Mouse (Mus musculus): Measurements from ENCODE around the gene C1qb. TPM values are rescaled to one million over a fixed set of nuclear protein-coding genes. Genes with fewer than 3 reads are reported as not detected.

The C1qb gene
- polyA plus RNA-seq, 1 experiment from 2014 or later: 20.4 TPM

DNA sequence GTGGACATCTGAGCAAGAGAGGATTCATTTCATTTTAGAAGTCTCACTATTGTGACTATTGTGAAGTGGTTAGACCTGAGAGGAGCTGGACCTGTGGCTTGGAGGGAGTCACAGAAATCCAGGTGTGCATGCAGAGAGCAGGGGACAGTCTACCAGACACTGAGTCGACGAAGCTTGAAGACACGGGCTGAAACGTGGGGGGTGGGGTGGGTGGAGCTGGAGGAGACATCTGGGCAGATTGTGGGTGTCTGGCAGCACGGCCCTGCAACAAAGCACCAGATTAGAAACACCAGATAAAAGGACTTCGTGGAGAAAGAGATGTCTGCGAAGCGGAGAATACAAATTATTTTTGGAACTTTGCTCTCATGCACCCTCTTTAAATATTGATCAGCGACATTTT is 22.5 kb downstream of the C1qb start:
- ATAC-seq: no peak
- Histone ChIP-seq H3K9ac (no peak overlapping the region), H3K4me2 (no peak overlapping the region), H3K36me3 (ENCODE audit: poor library complexity, severe bottlenecking) (no peaks in the 10 kb centered on the region), H3K4me1 (peaks cover 56% of the 10 kb centered on the region), H3K27me3 (peaks cover 3% of the 10 kb centered on the region; the same call in 1 of the 2 replicates), H3K27ac (no peak overlapping the region), H3K4me3 (no peak overlapping the region), H3K9me3 (replicated peaks) (no peaks in the 10 kb centered on the region)
- WGBS: 41% methylated on average over 9 of the region's 9 CpGs

- peak overlapping the region; percentile 70 for H3K27ac ChIP-seq
- H3K4me3 ChIP-seq: no peak overlapping the region
- no peak overlapping the region for H3K9ac ChIP-seq
- no peaks in the 10 kb centered on the region for H3K9me3 ChIP-seq (replicated peaks)
- ATAC-seq: no peak
- H3K36me3 ChIP-seq (ENCODE audit: poor library complexity, severe bottlenecking): no peaks in the 10 kb centered on the region
- peaks cover 3% of the 10 kb centered on the region; the same call in 1 of the 2 replicates for H3K27me3 ChIP-seq
- WGBS: 76% methylated on average over 2 of the region's 2 CpGs
- H3K4me2 ChIP-seq: no peak overlapping the region
- H3K4me1 ChIP-seq: peaks cover 47% of the 10 kb centered on the region
These were observed 23.6 kb downstream of the C1qb start for GRCm38 (mm10) chr4:136862411-136862810.

DNA sequence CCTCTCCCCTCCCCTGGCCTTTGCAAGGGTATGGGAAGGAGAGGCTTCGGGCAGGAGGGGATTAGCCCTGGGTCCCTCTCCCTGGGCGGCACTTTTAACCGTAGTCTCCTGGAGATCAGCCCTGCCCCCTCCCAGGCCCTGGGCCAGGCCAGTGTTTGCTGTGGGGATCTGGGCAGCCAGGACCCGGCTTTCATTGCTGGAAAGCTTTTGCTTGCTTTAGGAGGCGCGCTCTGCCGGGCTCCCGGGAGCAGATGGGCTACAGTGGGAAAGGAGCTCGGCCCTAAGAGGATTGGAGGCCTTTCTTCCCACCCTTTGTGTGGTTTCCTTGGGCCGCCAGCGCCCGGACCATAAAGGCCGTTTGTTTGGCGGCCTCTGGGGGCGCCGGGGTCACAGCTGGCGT is 24.2 kb downstream of the C1qb start:
- peak overlapping the region; percentile 32; the same call in 1 of the 2 replicates for H3K9ac ChIP-seq
- no peaks in the 10 kb centered on the region for H3K9me3 ChIP-seq (replicated peaks)
- no peak overlapping the region for H3K4me3 ChIP-seq
- WGBS: 3% methylated on average over 17 of the region's 17 CpGs
- H3K27me3 ChIP-seq: peaks cover 3% of the 10 kb centered on the region; the same call in 1 of the 2 replicates
- H3K4me2 ChIP-seq: peak overlapping the region; percentile 3; the same call in 1 of the 2 replicates
- H3K36me3 ChIP-seq (ENCODE audit: poor library complexity, severe bottlenecking): no peaks in the 10 kb centered on the region
- ATAC-seq: peak; percentile 50
- H3K27ac ChIP-seq: peak overlapping the region; percentile 70
- peaks cover 43% of the 10 kb centered on the region for H3K4me1 ChIP-seq

DNA sequence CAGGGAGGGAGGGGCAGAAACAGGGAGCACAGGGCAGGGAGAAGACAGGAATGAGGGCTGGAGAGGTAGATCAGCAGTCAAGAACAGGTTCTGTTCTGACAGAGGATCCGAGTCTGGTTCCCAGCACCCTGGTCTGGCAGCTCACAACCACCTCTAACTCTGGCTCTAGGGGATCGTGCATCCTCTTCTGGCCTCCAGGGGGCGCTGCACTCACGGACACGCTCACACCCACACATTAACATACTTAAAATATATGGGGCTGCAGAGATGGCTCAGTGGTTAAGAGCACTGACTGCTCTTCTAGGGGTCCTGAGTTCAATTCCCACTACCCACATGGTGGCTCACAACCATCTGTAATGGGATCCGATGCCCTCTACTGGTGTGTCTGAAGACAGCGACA is 26.0 kb downstream of the C1qb start:
- no peaks in the 10 kb centered on the region for H3K9me3 ChIP-seq (replicated peaks)
- 92% methylated on average over 7 of the region's 7 CpGs for WGBS
- no peak overlapping the region for H3K4me2 ChIP-seq
- H3K27ac ChIP-seq: no peak overlapping the region
- ATAC-seq: no peak
- no peak overlapping the region for H3K4me3 ChIP-seq
- H3K36me3 ChIP-seq (ENCODE audit: poor library complexity, severe bottlenecking): no peaks in the 10 kb centered on the region
- peaks cover 3% of the 10 kb centered on the region; the same call in 1 of the 2 replicates for H3K27me3 ChIP-seq
- peaks cover 36% of the 10 kb centered on the region for H3K4me1 ChIP-seq
- H3K9ac ChIP-seq: no peak overlapping the region

DNA sequence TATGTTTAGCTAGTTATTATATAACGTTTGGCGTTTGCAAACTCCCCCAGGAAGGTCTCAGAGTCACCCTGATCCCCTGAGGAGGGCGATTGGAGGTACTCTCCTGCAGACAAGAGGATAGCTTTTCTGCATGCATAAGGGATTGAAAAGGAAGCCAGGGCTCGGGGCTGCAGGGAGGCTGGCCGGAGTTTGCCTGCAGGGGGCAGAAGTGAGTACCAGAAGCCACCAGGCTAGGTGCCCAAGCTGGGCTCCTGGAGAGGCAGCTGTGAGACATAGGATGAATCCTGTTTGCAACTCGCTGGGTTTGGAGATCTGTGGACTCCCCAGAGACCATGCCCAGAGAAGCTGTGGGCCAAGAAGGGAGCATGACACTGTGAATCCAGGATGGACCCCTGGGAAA is 30.9 kb downstream of the C1qb start:
- no peak overlapping the region for H3K4me3 ChIP-seq
- H3K4me2 ChIP-seq: no peak overlapping the region
- ATAC-seq: no peak
- H3K4me1 ChIP-seq: no peaks in the 10 kb centered on the region
- 24% methylated on average over 6 of the region's 6 CpGs for WGBS
- H3K9me3 ChIP-seq (replicated peaks): no peaks in the 10 kb centered on the region
- H3K9ac ChIP-seq: no peak overlapping the region
- H3K27ac ChIP-seq: no peak overlapping the region
- H3K27me3 ChIP-seq: no peaks in the 10 kb centered on the region
- no peaks in the 10 kb centered on the region for H3K36me3 ChIP-seq (ENCODE audit: poor library complexity, severe bottlenecking)

- H3K9ac ChIP-seq: no peak overlapping the region
- no peak overlapping the region for H3K4me3 ChIP-seq
- H3K9me3 ChIP-seq (replicated peaks): no peaks in the 10 kb centered on the region
- no peak overlapping the region for H3K4me2 ChIP-seq
- H3K27me3 ChIP-seq: peaks cover 2% of the 10 kb centered on the region; the same call in 1 of the 2 replicates
- WGBS: 87% methylated on average over 12 of the region's 12 CpGs
- H3K4me1 ChIP-seq: 0 out of 2 replicates have a peak, but pooled peaks cover 4% of the 10 kb centered on the region
- H3K27ac ChIP-seq: no peak overlapping the region
- ATAC-seq: no peak
- H3K36me3 ChIP-seq (ENCODE audit: poor library complexity, severe bottlenecking): no peaks in the 10 kb centered on the region
These were observed 33.0 kb downstream of the C1qb start for GRCm38 (mm10) chr4:136852989-136853388.

DNA sequence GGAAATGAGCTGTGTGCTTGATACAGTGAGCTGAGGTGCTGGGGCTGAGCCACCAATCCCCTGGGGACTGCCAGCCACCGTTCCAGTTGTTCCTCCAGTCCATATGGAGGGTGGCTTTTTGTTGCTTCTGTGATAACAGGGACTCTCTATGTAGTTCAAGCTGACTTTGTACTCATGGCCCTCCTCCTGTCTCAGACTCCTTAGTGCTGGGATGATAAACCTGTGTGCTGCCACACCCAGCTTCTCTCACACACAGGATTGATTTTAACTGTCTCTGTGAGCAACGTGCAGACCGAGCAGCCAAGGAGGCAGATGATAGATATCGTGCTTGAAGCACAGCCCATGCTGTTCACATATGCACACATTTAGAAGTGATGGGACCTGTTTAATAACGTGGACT is 33.9 kb downstream of the C1qb start:
- Histone ChIP-seq H3K27me3 (peaks cover 5% of the 10 kb centered on the region; the same call in 1 of the 2 replicates), H3K4me2 (no peak overlapping the region), H3K36me3 (ENCODE audit: poor library complexity, severe bottlenecking) (no peaks in the 10 kb centered on the region), H3K27ac (no peak overlapping the region), H3K9me3 (replicated peaks) (no peaks in the 10 kb centered on the region), H3K4me3 (no peak overlapping the region), H3K9ac (no peak overlapping the region), H3K4me1 (0 out of 2 replicates have a peak, but pooled peaks cover 8% of the 10 kb centered on the region)
- 77% methylated on average over 5 of the region's 5 CpGs for WGBS
- ATAC-seq: no peak

GRCm38 (mm10) chr4:136848565-136848964 is 37.4 kb downstream of the C1qb start:
- H3K4me2 ChIP-seq: no peak overlapping the region
- no peak overlapping the region for H3K4me3 ChIP-seq
- H3K4me1 ChIP-seq: peaks cover 17% of the 10 kb centered on the region
- H3K36me3 ChIP-seq (ENCODE audit: poor library complexity, severe bottlenecking): no peaks in the 10 kb centered on the region
- no peak for ATAC-seq
- 85% methylated on average over 4 of the region's 4 CpGs for WGBS
- no peak overlapping the region for H3K9ac ChIP-seq
- H3K27ac ChIP-seq: no peak overlapping the region
- peaks cover 5% of the 10 kb centered on the region; the same call in 1 of the 2 replicates for H3K27me3 ChIP-seq
- no peaks in the 10 kb centered on the region for H3K9me3 ChIP-seq (replicated peaks)

GRCm38 (mm10) chr4:136847166-136847565 is 38.8 kb downstream of the C1qb start:
- Histone ChIP-seq H3K27me3 (peaks cover 5% of the 10 kb centered on the region; the same call in 1 of the 2 replicates), H3K4me3 (no peak overlapping the region), H3K9me3 (replicated peaks) (no peaks in the 10 kb centered on the region), H3K4me1 (peaks cover 17% of the 10 kb centered on the region), H3K9ac (no peak overlapping the region), H3K4me2 (no peak overlapping the region), H3K36me3 (ENCODE audit: poor library complexity, severe bottlenecking) (no peaks in the 10 kb centered on the region), H3K27ac (no peak overlapping the region)
- WGBS: 64% methylated on average over 6 of the region's 6 CpGs
- ATAC-seq: no peak

GRCm38 (mm10) chr4:136842802-136843201 is 43.2 kb downstream of the C1qb start:
- H3K9me3 ChIP-seq (replicated peaks): no peaks in the 10 kb centered on the region
- H3K36me3 ChIP-seq (ENCODE audit: poor library complexity, severe bottlenecking): no peaks in the 10 kb centered on the region
- WGBS: 88% methylated on average over 10 of the region's 10 CpGs
- H3K4me3 ChIP-seq: no peak overlapping the region
- ATAC-seq: no peak
- H3K4me2 ChIP-seq: no peak overlapping the region
- no peak overlapping the region for H3K27ac ChIP-seq
- peaks cover 35% of the 10 kb centered on the region for H3K4me1 ChIP-seq
- peaks cover under 1% of the 10 kb centered on the region; the same call in 1 of the 2 replicates for H3K27me3 ChIP-seq
- no peak overlapping the region for H3K9ac ChIP-seq

- Histone ChIP-seq H3K4me3 (no peak overlapping the region), H3K27me3 (no peaks in the 10 kb centered on the region), H3K27ac (no peak overlapping the region), H3K4me1 (peaks cover 41% of the 10 kb centered on the region), H3K4me2 (no peak overlapping the region), H3K36me3 (ENCODE audit: poor library complexity, severe bottlenecking) (no peaks in the 10 kb centered on the region), H3K9me3 (replicated peaks) (no peaks in the 10 kb centered on the region), H3K9ac (no peak overlapping the region)
- ATAC-seq: no peak
- WGBS: 92% methylated on average over 4 of the region's 4 CpGs
These were observed 44.0 kb downstream of the C1qb start for GRCm38 (mm10) chr4:136842033-136842432.

DNA sequence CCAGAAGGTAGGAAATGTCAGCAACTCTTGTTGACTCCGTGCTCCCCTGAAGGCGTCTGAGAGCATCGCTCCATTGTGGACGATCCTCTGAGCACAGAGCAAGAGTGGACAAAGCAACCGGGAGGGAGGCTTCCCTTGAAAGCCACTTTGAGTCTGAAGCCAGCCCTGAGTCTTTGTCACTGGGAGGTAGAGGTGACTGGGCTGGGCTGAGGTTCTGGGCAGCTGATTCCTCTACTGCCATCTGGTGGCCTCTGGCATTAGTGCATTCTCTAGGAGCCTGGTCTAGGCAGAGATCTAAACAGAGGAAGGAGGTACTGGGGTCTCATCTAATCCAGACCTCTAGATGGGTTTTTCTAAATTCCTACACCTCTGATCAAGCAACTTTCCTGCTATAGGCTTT is 44.9 kb downstream of the C1qb start:
- Histone ChIP-seq H3K4me1 (peaks cover 48% of the 10 kb centered on the region), H3K9ac (no peak overlapping the region), H3K27me3 (no peaks in the 10 kb centered on the region), H3K4me2 (no peak overlapping the region), H3K4me3 (no peak overlapping the region), H3K9me3 (replicated peaks) (no peaks in the 10 kb centered on the region), H3K27ac (no peak overlapping the region; the same call in 1 of the 2 replicates), H3K36me3 (ENCODE audit: poor library complexity, severe bottlenecking) (no peaks in the 10 kb centered on the region)
- 1% methylated on average over 5 of the region's 5 CpGs for whole genome bisulfite sequencing
- ATAC-seq: peak; percentile 45

DNA sequence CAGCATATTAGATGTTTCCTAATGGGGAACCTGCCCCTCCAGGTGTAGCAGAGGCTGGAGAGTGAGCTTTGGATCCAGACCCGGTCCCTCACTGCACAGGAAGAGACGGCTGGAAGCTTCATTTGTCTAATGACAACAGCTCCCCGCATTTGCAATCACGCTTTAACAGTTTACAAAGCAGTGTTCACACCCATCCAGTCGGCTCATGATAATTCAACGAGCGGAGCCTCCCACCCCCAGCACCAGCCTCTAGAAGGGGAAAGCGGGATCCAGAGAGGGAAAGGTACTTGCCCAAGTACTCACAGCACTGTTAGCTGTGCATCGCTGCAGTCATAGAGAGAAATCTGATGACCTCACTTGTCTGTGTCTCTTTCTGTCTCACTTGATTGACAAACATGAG is 47.5 kb downstream of the C1qb start:
- no peaks in the 10 kb centered on the region for H3K36me3 ChIP-seq (ENCODE audit: poor library complexity, severe bottlenecking)
- no peak overlapping the region for H3K4me2 ChIP-seq
- 32% methylated on average over 9 of the region's 9 CpGs for WGBS
- no peak for ATAC-seq
- no peaks in the 10 kb centered on the region for H3K27me3 ChIP-seq
- H3K9ac ChIP-seq: no peak overlapping the region
- H3K4me3 ChIP-seq: no peak overlapping the region
- H3K4me1 ChIP-seq: peaks cover 54% of the 10 kb centered on the region
- H3K27ac ChIP-seq: no peak overlapping the region
- no peaks in the 10 kb centered on the region for H3K9me3 ChIP-seq (replicated peaks)
